Comparison of ENCODE assay signal across 10 mouse cellular contexts in genomic region chr10:120271318-120271717, GRCm38 (mm10). TPM values are rescaled to one million over a fixed set of nuclear protein-coding genes. Genes with fewer than 3 reads are reported as not detected.
DNase-seq lines count a peak whose midpoint lies in the region; ATAC-seq and TF ChIP-seq lines count a peak whose summit lies in the region.
"Had no signal": no experiment of that assay in that cellular context is flagged by ENCODE, and none has a peak within 500 bp of the region (broad histone marks: within the 10 kb centered on the region; RNA-seq: fewer than 3 reads in every experiment).

No protein-coding gene starts in this region.

- intact Hi-C loops in heart, adult 2 months (cut with DNase I) = no loop called here

- no peaks in the 10 kb centered on the region for H3K36me3 ChIP-seq in heart, embryonic 13.5 days
- H3K36me3 ChIP-seq in heart, adult 2 months (ENCODE audit: control insufficient read depth, insufficient read depth, low read length) = no peaks in the 10 kb centered on the region
- H3K36me3 ChIP-seq in embryonic facial prominence, embryonic 10.5 days (replicated peaks) = no peaks in the 10 kb centered on the region
- H3K36me3 ChIP-seq in hindbrain, embryonic 13.5 days = no peaks in the 10 kb centered on the region
- H3K36me3 ChIP-seq: limb, embryonic 15.5 days had no signal

- 61% methylated on average over 6 of the region's 6 CpGs for WGBS in heart, embryonic 13.5 days
- WGBS in heart, adult 2 months = 61% methylated on average over 6 of the region's 6 CpGs
- WGBS in embryonic facial prominence, embryonic 10.5 days = 70% methylated on average over 6 of the region's 6 CpGs
- WGBS in hindbrain, embryonic 13.5 days = 70% methylated on average over 6 of the region's 6 CpGs

- H3K79me2 ChIP-seq in heart, adult 2 months (replicated peaks; ENCODE audit: control insufficient read depth, insufficient read depth, low read length) = no peaks in the 10 kb centered on the region

- H3K9ac ChIP-seq in heart, embryonic 13.5 days = no peak overlapping the region
- no peak overlapping the region for H3K9ac ChIP-seq in heart, adult 2 months (ENCODE audit: low read depth, low read length)
- no peak overlapping the region for H3K9ac ChIP-seq in hindbrain, embryonic 13.5 days
- H3K9ac ChIP-seq: limb, embryonic 15.5 days had no signal

- H3K4me2 ChIP-seq in heart, embryonic 13.5 days = peak overlapping the region; percentile 73
- H3K4me2 ChIP-seq in hindbrain, embryonic 13.5 days = peak overlapping the region; percentile 58

- TF ChIP-seq EP300 in heart, adult 2 months (IDR thresholded peaks at IDR 0.05; ENCODE audit: insufficient read depth, low read depth, low read length) = no peak

- H3K27me3 ChIP-seq in heart, embryonic 13.5 days (replicated peaks) = peaks cover 19% of the 10 kb centered on the region
- peaks cover 7% of the 10 kb centered on the region; the same call in 1 of the 2 replicates for H3K27me3 ChIP-seq in heart, adult 2 months (ENCODE audit: control insufficient read depth, insufficient read depth, low read length)
- no peaks in the 10 kb centered on the region for H3K27me3 ChIP-seq in embryonic facial prominence, embryonic 10.5 days (replicated peaks; ENCODE audit: low read depth, poor library complexity, severe bottlenecking)
- no peaks in the 10 kb centered on the region for H3K27me3 ChIP-seq in hindbrain, embryonic 13.5 days
- H3K27me3 ChIP-seq: limb, embryonic 15.5 days had no signal

- H3K9me3 ChIP-seq in heart, embryonic 13.5 days = no peaks in the 10 kb centered on the region
- H3K9me3 ChIP-seq in embryonic facial prominence, embryonic 10.5 days = no peaks in the 10 kb centered on the region
- no peaks in the 10 kb centered on the region for H3K9me3 ChIP-seq in hindbrain, embryonic 13.5 days
- H3K9me3 ChIP-seq: limb, embryonic 15.5 days had no signal

- peaks cover 20% of the 10 kb centered on the region for H3K4me1 ChIP-seq in heart, embryonic 13.5 days
- no peaks in the 10 kb centered on the region for H3K4me1 ChIP-seq in heart, adult 2 months (ENCODE audit: control insufficient read depth, insufficient read depth, low read length)
- H3K4me1 ChIP-seq in embryonic facial prominence, embryonic 10.5 days = peaks cover 57% of the 10 kb centered on the region
- H3K4me1 ChIP-seq in hindbrain, embryonic 13.5 days (replicated peaks) = peaks cover 17% of the 10 kb centered on the region

- H3K27ac ChIP-seq in heart, embryonic 13.5 days (replicated peaks) = no peak overlapping the region
- no peak overlapping the region for H3K27ac ChIP-seq in heart, adult 2 months
- H3K27ac ChIP-seq in embryonic facial prominence, embryonic 10.5 days (replicated peaks) = peak overlapping the region; percentile 84
- H3K27ac ChIP-seq in hindbrain, embryonic 13.5 days = no peak overlapping the region

- no peak overlapping the region for H3K4me3 ChIP-seq in heart, embryonic 13.5 days
- H3K4me3 ChIP-seq in heart, adult 2 months = no peak overlapping the region
- no peak overlapping the region for H3K4me3 ChIP-seq in embryonic facial prominence, embryonic 10.5 days
- no peak overlapping the region for H3K4me3 ChIP-seq in hindbrain, embryonic 13.5 days
- H3K4me3 ChIP-seq: erythroblast, embryonic 14.5 days had no signal

- no peak for TF ChIP-seq CTCF in heart, adult 2 months (IDR thresholded peaks at IDR 0.05)

- TF ChIP-seq POLR2A in heart, adult 2 months (IDR thresholded peaks at IDR 0.05; ENCODE audit: insufficient read depth, low read depth, low read length) = no peak

- no peak for ATAC-seq in heart, embryonic 13.5 days (ENCODE audit: extremely low read depth, insufficient number of reproducible peaks, low FRiP score, low TSS enrichment)
- ATAC-seq in hindbrain, embryonic 13.5 days (ENCODE audit: low FRiP score) = no peak
- peak; percentile 30 for ATAC-seq in megakaryocyte progenitor cell, adult 5-6 weeks (replicated peaks; ENCODE audit: poor library complexity)

- DNase-seq in heart, adult 2 months = no peak
- no peak for DNase-seq in embryonic facial prominence, embryonic 10.5 days (ENCODE audit: low spot score)
- no peak for DNase-seq in kidney, adult 11 months
- no peak for DNase-seq in layer of hippocampus, adult 18-20 months (ENCODE audit: low spot score in 2 of 2)
- DNase-seq in urinary bladder, postnatal 4 days (ENCODE audit: low spot score in 2 of 2) = no peak

RNA-seq across cellular contexts. Expression of gene Llph, which starts 44.4 kb away (rescaled TPM):
- 25.9 and 28.0 TPM in 2 replicates for polyA plus RNA-seq in heart, embryonic 13.5 days (2015; fragmentation: Nextera tagmentation; extraction: Ambion mirVana)
- total RNA-seq in heart, adult 2 months (2021) = 1 to 10 TPM; 8.5 to 8.8 TPM
- polyA plus RNA-seq in heart, adult 2 months (2012; rRNA removed) = 4.5 and 5.4 TPM in 2 replicates
- 68.1 and 70.4 TPM in 2 replicates for polyA plus RNA-seq in embryonic facial prominence, embryonic 10.5 days (2016; fragmentation: Nextera tagmentation; extraction: Ambion mirVana)
- 44.0 and 46.8 TPM in 2 replicates for polyA plus RNA-seq in hindbrain, embryonic 13.5 days (2015; fragmentation: Nextera tagmentation; extraction: Ambion mirVana)
- total RNA-seq in megakaryocyte progenitor cell, adult 5-6 weeks (2015) = 74.3 and 76.6 TPM in 2 replicates
- total RNA-seq in megakaryocyte progenitor cell, adult 5-6 weeks (2017) = 89.6 and 96.1 TPM in 2 replicates
- total RNA-seq in layer of hippocampus, adult 18-20 months (2021) = 10 to 100 TPM; 14.8 to 15.3 TPM
